Mouse (Mus musculus): ENCODE measurements around the gene Klhl15.

DNA sequence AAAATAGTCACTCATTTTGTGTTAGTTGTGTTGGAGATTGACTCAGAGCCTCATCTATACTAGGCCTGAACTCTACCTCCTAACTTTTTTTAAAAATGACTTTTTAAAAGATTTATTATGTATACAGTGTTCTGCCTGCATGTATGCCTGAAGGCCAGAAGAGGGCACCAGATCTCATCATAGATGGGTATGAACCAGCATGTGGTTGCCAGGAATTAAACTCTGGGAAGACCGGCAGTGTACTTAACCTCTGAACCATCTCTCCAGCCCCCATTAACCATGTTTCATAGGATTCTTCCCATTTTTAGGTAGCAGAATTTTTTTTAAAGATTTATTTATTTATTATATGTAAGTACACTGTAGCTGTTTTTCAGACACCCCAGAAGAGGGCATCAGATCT is 49.2 kb upstream of the Klhl15 start:
- no peak for TF ChIP-seq CTCF (IDR thresholded peaks at IDR 0.05; ENCODE audit: control insufficient read depth, insufficient read depth, insufficient replicate concordance, low read depth, low read length)
- no peak for TF ChIP-seq POLR2A (IDR thresholded peaks at IDR 0.05; ENCODE audit: control insufficient read depth, low read depth, low read length)
